10 mouse cellular contexts compared by ENCODE assay signal in genomic region chr16:93780660-93781479, GRCm38 (mm10). TPM values are rescaled to one million over a fixed set of nuclear protein-coding genes. Genes with fewer than 3 reads are reported as not detected.
A peak's percentile ranks its signal among the peaks of the same experiment; 100 is the strongest.
DNase-seq lines count a peak whose midpoint lies in the region; ATAC-seq and TF ChIP-seq lines count a peak whose summit lies in the region.
"Had no signal": no experiment of that assay in that cellular context is flagged by ENCODE, and none has a peak within 500 bp of the region (broad histone marks: within the 10 kb centered on the region; RNA-seq: fewer than 3 reads in every experiment).

No protein-coding gene starts in this region.

- H3K9me3 ChIP-seq in liver, embryonic 14.5 days (ENCODE audit: control insufficient read depth, low read length): no peaks in the 10 kb centered on the region; the same call in 1 of the 2 replicates
- no peaks in the 10 kb centered on the region for H3K9me3 ChIP-seq in stomach, embryonic 15.5 days
- H3K9me3 ChIP-seq in forebrain, embryonic 15.5 days: 0 out of 2 replicates have a peak, but pooled peaks cover 4% of the 10 kb centered on the region
- H3K9me3 ChIP-seq: hindbrain, embryonic 15.5 days had no signal

- H3K27me3 ChIP-seq in liver, embryonic 14.5 days (ENCODE audit: control insufficient read depth, insufficient read depth, low read length): no peaks in the 10 kb centered on the region
- H3K27me3 ChIP-seq in stomach, embryonic 15.5 days (replicated peaks): no peaks in the 10 kb centered on the region
- no peaks in the 10 kb centered on the region for H3K27me3 ChIP-seq in forebrain, embryonic 15.5 days
- H3K27me3 ChIP-seq: hindbrain, embryonic 15.5 days; neural tube, embryonic 13.5 days had no signal

- H3K27ac ChIP-seq in liver, embryonic 14.5 days: no peak overlapping the region
- H3K27ac ChIP-seq in stomach, embryonic 15.5 days: no peak overlapping the region
- no peak overlapping the region for H3K27ac ChIP-seq in forebrain, embryonic 15.5 days (replicated peaks)
- H3K27ac ChIP-seq: hindbrain, embryonic 15.5 days; neural tube, embryonic 13.5 days had no signal

- no peaks in the 10 kb centered on the region for H3K36me3 ChIP-seq in liver, embryonic 14.5 days (replicated peaks; ENCODE audit: control insufficient read depth, insufficient read depth, low read depth)
- peaks cover 5% of the 10 kb centered on the region; the same call in 1 of the 2 replicates for H3K36me3 ChIP-seq in stomach, embryonic 15.5 days
- peaks cover 30% of the 10 kb centered on the region for H3K36me3 ChIP-seq in forebrain, embryonic 15.5 days

- DNase-seq in right cerebral cortex, adult 18-20 months: peak; percentile 59
- DNase-seq in right cerebral cortex, postnatal 10 days (ENCODE audit: low spot score in 2 of 2): no peak
- peak; percentile 70 for DNase-seq in c-Kit-positive CD71-negative TER-119-negative erythroid progenitor cells, embryonic 14.5 days (ENCODE audit: low read depth)
- DNase-seq in liver, embryonic 14.5 days (ENCODE audit: low read depth in 3 of 3, low spot score in 3 of 3): peak; percentile 36 to 49 (median 43)
- DNase-seq in adipocyte (ENCODE audit: low spot score): no peak
- no peak for DNase-seq in layer of hippocampus, postnatal 36 days

- WGBS in liver, embryonic 14.5 days (ENCODE audit: insufficient replicate concordance): 28% methylated on average over 14 of the region's 14 CpGs
- WGBS in stomach, embryonic 15.5 days: 52% methylated on average over 14 of the region's 14 CpGs
- WGBS in forebrain, embryonic 15.5 days: 61% methylated on average over 14 of the region's 14 CpGs

- H3K4me2 ChIP-seq in liver, embryonic 14.5 days (ENCODE audit: low read depth): no peak overlapping the region
- no peak overlapping the region for H3K4me2 ChIP-seq in stomach, embryonic 15.5 days
- H3K4me2 ChIP-seq in forebrain, embryonic 15.5 days (replicated peaks): no peak overlapping the region
- H3K4me2 ChIP-seq: hindbrain, embryonic 15.5 days; neural tube, embryonic 13.5 days had no signal

- TF ChIP-seq EP300 in liver, embryonic 14.5 days (IDR thresholded peaks at IDR 0.05; ENCODE audit: low read depth): no peak

- no peak overlapping the region for H3K4me3 ChIP-seq in liver, embryonic 14.5 days (ENCODE audit: insufficient read depth in 1 of 2, low read depth in 2 of 2, low read length in 2 of 2)
- H3K4me3 ChIP-seq in stomach, embryonic 15.5 days (replicated peaks): no peak overlapping the region
- no peak overlapping the region for H3K4me3 ChIP-seq in forebrain, embryonic 15.5 days
- H3K4me3 ChIP-seq: hindbrain, embryonic 15.5 days; neural tube, embryonic 13.5 days had no signal

- H3K9ac ChIP-seq in liver, embryonic 14.5 days (replicated peaks): no peak overlapping the region
- H3K9ac ChIP-seq in stomach, embryonic 15.5 days: no peak overlapping the region
- no peak overlapping the region for H3K9ac ChIP-seq in forebrain, embryonic 15.5 days (replicated peaks)
- H3K9ac ChIP-seq: hindbrain, embryonic 15.5 days had no signal

- peak; percentile 67 for TF ChIP-seq CTCF in liver, embryonic 14.5 days (IDR thresholded peaks at IDR 0.05; ENCODE audit: low read depth)

- peaks cover 0 to 14% of the 10 kb centered on the region in 2 experiments; a peak in 2 of 4 replicates for H3K4me1 ChIP-seq in liver, embryonic 14.5 days (replicated peaks; ENCODE audit: control insufficient read depth in 2 of 2, insufficient read depth in 2 of 2, low read length in 1 of 2)
- no peaks in the 10 kb centered on the region for H3K4me1 ChIP-seq in stomach, embryonic 15.5 days
- H3K4me1 ChIP-seq in forebrain, embryonic 15.5 days: no peaks in the 10 kb centered on the region
- H3K4me1 ChIP-seq: hindbrain, embryonic 15.5 days; neural tube, embryonic 13.5 days had no signal

- peak; percentile 70 for ATAC-seq in liver, embryonic 14.5 days (ENCODE audit: insufficient read depth)
- 0 out of 2 replicates have a peak, but pooled peaks have one; percentile 34 for ATAC-seq in stomach, embryonic 15.5 days (ENCODE audit: insufficient read depth, low FRiP score, low read depth)
- ATAC-seq in forebrain, embryonic 15.5 days (replicated peaks): no peak

RNA-seq across cellular contexts. Expression of gene Morc3, which starts 51.1 kb away (rescaled TPM):
- polyA plus RNA-seq in liver, embryonic 14.5 days (2012; rRNA removed): 6.2 and 11.8 TPM in 2 replicates
- polyA plus RNA-seq in liver, embryonic 14.5 days (2014; fragmentation: Nextera tagmentation; extraction: Ambion mirVana): 14.5 and 16.4 TPM in 2 replicates
- polyA plus RNA-seq in stomach, embryonic 15.5 days (2015; fragmentation: Nextera tagmentation; extraction: Ambion mirVana): 34.5 and 41.0 TPM in 2 replicates
- total RNA-seq in layer of hippocampus, postnatal 36 days (2021): 10 to 100 TPM; 30.4 to 31.2 TPM
- 36.3 and 41.5 TPM in 2 replicates for polyA plus RNA-seq in forebrain, embryonic 15.5 days (2015; fragmentation: Nextera tagmentation; extraction: Ambion mirVana)

Comparison
In these comparisons a context has a peak if more than half of its experiments do, and no peak if none do; other contexts are left out.
1. DNase-seq: peak in right cerebral cortex, adult 18-20 months (single experiment), c-Kit-positive CD71-negative TER-119-negative erythroid progenitor cells, embryonic 14.5 days (single experiment) and liver, embryonic 14.5 days (3 of 3); none in right cerebral cortex, postnatal 10 days (0 of 2), adipocyte (single experiment) and layer of hippocampus, postnatal 36 days (0 of 2).